Mouse (Mus musculus): ENCODE data around the gene Kcnc2.

Kcnc2 gene

GRCm38 (mm10) chr10:112397194-112397593, 126.3 kb downstream of the Kcnc2 start:
- peak; percentile 1 for DNase-seq

- no peak for DNase-seq
Measured at GRCm38 (mm10) chr10:112400591-112401404, 129.9 kb downstream of the Kcnc2 start.

- no peak for DNase-seq
Measured at GRCm38 (mm10) chr10:112409525-112409924, 138.6 kb downstream of the Kcnc2 start.

- DNase-seq: no peak
Measured at GRCm38 (mm10) chr10:112423327-112423726, 152.4 kb downstream of the Kcnc2 start.

- DNase-seq: no peak
Measured at GRCm38 (mm10) chr10:112436950-112437349, 166.0 kb downstream of the Kcnc2 start.

- no peak for DNase-seq
Measured at GRCm38 (mm10) chr10:112444640-112445039, 173.7 kb downstream of the Kcnc2 start.

GRCm38 (mm10) chr10:112450910-112451309, 180.0 kb downstream of the Kcnc2 start:
- DNase-seq: no peak

- no peak for DNase-seq
Measured at GRCm38 (mm10) chr10:112468689-112469384, 197.9 kb downstream of the Kcnc2 start.

GRCm38 (mm10) chr10:112474122-112474810, 203.3 kb downstream of the Kcnc2 start:
- DNase-seq: no peak

GRCm38 (mm10) chr10:112481461-112481860, 210.5 kb downstream of the Kcnc2 start:
- DNase-seq: no peak

GRCm38 (mm10) chr10:112481921-112482607, 211.1 kb downstream of the Kcnc2 start:
- DNase-seq: no peak

- DNase-seq: no peak
Measured at GRCm38 (mm10) chr10:112484387-112485105, 213.6 kb downstream of the Kcnc2 start.

GRCm38 (mm10) chr10:112485819-112486218, 214.9 kb downstream of the Kcnc2 start:
- no peak for DNase-seq

GRCm38 (mm10) chr10:112488751-112489150, 217.8 kb downstream of the Kcnc2 start:
- no peak for DNase-seq
